Mouse (Mus musculus): Measurements from ENCODE around the gene Ly9.

Ly9 gene

DNA sequence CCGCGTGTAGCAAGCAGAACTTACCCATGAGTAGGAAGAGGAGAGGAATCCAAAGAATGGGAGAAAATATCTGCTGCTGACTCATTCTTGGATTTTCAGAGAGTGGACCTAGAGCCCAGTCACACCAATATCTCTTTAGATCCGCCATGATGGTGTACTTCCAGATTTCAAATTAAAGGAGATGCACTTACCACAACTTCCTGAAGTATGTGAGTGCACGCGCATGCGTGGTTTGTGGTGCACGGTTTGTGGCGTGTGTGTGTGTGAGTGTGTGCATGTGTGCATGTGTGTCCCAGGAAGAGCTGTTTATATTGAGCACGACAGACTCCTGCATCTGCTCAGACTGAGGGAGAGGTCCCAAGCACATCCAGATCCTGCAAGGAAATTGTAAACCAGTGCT, at the start of gene Ly9:
TSS of gene Ly9 (minus strand) at position 235 of the 400 bp plus-strand sequence.
- DNase-seq, result peak; percentile 13 to 31

GRCm38 (mm10) chr1:171652734-171653133, 45.5 kb upstream of the Ly9 start, which contains the start of gene Slamf7:
Gene Slamf7 (minus strand): TSS chr1:171653035.
- DNase-seq, result no peak

GRCm38 (mm10) chr1:171648840-171649239, 41.6 kb upstream of the Ly9 start:
- no peak for DNase-seq

- no peak for DNase-seq
Observed at GRCm38 (mm10) chr1:171647716-171648115, 40.5 kb upstream of the Ly9 start.

DNA sequence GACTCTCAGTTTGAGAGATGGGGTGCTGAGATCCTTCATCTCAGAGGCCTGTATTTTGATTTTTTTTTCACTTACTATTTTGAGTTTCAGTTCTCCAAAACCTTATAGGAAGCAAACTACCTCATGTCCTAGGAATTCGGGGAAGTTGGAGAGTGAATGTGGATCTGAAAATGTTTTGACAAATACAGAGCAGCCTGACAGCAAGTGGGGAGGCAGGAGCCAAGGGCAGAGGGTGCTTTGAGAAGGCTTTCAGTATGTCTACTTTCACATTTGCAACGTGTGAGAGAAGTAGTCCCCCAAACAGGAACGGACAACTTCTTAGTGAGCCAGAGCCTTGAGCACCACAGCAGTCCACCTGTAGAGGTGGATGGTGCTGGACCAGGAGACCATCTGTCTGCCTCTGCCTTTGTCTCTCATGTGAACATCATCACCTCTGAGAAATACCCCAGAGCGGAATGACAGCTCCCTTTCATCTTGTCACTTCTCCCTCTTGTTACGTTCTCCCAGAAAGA, 39.3 kb upstream of the Ly9 start:
- DNase-seq, result no peak

GRCm38 (mm10) chr1:171643612-171644011, 36.4 kb upstream of the Ly9 start:
- DNase-seq, result no peak

GRCm38 (mm10) chr1:171640796-171641195, 33.6 kb upstream of the Ly9 start:
- DNase-seq, result no peak

- DNase-seq, result no peak
Observed at GRCm38 (mm10) chr1:171638686-171639085, 31.5 kb upstream of the Ly9 start.

DNA sequence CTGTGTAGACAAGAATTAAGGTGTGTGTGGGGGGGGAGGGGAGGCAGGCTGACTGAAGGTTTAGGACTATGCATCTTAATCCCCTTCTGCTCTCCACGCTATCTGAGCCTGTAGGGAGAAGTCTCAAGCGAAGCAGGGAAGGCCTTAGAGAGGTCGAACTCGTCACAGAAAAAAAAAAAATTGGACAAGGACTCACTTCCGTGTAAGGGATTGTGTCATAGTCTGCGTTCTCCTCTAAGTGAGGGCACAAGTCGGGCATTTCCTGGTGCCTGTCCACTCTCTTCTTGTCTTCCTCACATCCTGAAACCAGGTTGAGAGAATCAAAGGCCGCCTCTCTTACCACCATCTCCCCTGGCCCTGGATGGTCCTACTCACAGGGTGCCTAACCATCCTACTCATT, 29.9 kb upstream of the Ly9 start:
- DNase-seq, result no peak

GRCm38 (mm10) chr1:171635696-171636095, 28.5 kb upstream of the Ly9 start:
- DNase-seq, result no peak

GRCm38 (mm10) chr1:171631447-171631846, 24.2 kb upstream of the Ly9 start:
- peak in 1 of 2 experiments; percentile 36 for DNase-seq

DNA sequence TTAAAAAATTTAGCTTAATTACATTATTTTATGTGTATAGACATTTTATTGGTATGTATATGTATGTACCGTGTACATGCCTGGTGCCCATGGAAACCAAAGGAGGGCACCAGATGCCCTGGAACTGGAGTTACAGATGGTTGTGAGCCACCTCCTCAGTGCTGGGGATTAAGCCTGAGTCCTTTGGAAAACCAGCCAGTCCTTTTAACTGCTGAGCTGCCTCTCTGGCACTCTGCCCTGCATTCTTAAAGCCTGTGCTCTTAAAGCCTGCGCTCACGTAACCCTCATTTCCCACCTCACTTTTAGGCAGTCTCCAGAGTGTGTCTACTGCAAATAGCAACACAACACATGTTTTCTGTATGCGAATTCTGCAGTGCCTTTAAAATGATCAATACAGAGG, 23.7 kb upstream of the Ly9 start:
- no peak for DNase-seq

DNA sequence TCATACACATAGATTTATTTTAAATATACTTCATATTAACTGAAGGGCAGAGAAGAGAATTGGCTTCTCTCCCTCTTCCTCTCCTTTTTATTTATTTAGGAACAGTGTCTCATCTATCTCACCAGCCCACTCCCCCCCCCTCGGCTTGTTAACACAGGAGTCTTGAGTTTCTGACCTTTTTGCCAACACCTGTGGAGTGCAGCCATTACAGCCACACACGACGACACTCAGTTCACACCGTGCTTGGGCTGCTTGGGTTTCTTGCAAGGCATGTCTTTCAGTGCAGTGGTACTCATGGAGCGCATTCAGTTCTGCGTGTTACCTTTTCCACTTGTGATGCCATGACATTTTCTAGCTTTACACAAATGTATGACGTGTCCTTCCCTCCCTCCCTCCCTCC, 22.8 kb upstream of the Ly9 start:
- DNase-seq, result no peak

DNA sequence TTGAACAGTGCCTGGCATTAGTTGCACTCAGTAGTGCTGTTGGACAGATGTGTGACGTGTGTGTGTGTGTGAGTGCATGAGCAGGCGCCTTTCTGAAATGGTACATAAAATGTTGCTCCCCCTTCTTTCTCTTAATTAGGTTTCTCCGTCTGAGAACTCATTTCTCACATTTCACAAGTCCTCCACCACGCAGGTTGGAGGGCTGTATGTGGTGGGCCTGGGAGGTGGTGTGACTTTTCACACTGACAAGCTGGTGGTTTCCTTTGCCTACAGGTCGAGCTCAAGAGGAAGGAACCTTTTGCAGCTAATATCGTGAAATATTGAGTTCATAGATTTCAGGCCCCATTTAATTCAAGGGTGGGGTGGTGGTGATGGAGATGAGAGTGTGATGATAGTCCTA, 22.0 kb upstream of the Ly9 start:
- no peak for DNase-seq

- DNase-seq, result no peak
Observed at GRCm38 (mm10) chr1:171627801-171628200, 20.6 kb upstream of the Ly9 start.

GRCm38 (mm10) chr1:171620091-171620490, 12.9 kb upstream of the Ly9 start:
- no peak for DNase-seq

DNA sequence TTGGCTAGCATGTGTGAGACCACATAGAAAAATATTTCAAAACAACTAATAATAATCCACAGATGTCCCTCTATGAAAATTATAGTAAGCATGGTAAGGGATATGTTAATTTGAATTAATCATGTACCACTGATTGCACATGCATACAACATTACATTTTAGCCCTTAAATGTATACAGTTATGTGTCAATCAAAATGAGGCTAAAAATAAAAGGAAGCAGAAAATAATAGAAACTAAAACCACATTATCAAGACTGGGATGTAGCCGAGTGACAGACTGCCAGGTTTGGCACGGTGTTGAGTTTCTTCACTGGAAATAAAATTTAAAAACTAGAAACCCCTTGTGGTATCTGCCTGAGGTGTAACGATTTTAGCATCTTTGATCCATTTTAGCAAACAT, 12.4 kb upstream of the Ly9 start:
- no peak for DNase-seq

DNA sequence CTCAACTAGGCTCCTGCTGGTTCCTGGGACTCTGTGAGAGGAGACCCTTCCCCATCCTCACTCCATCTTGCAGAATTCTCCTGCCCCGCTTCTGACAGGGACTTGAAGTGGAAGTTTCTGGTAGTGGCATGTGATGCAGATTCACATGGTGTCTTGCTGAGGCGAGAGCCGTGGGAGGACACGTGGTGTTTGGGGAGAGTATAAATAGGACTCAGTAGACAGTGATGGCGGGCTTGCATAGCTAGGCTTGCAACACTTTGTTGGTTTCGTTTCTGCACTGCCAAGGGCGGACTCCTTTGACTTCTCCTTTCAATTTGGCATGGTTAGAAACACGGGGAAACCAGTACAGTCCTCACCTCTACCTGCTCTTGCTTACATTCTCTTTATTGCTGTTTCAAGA, 11.8 kb upstream of the Ly9 start:
- peak; percentile 53 to 66 for DNase-seq

- peak; percentile 21 to 40 for DNase-seq
Observed at GRCm38 (mm10) chr1:171616881-171617515, 9.8 kb upstream of the Ly9 start.

GRCm38 (mm10) chr1:171613962-171614361, 6.8 kb upstream of the Ly9 start:
- no peak for DNase-seq

DNA sequence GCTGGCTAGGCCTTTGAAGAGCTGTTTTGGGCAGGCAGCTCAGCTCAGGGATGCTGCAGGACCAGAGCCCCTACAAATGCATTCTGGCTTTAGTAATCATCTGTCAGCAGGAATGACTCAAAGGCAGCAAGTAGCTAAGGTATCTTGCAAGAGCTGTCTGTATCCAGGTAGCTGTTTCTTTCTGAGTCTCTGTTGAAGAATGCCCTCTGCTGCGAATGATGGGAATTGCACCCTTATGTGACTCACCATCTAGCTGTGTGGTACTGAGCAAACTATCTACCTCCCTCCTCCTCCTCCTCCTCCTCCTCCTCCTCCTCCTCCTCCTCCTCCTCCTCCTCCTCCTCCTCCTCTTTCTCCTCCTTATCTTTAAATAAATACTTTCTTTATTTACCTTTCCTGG, 3.6 kb upstream of the Ly9 start:
- DNase-seq, result no peak

DNA sequence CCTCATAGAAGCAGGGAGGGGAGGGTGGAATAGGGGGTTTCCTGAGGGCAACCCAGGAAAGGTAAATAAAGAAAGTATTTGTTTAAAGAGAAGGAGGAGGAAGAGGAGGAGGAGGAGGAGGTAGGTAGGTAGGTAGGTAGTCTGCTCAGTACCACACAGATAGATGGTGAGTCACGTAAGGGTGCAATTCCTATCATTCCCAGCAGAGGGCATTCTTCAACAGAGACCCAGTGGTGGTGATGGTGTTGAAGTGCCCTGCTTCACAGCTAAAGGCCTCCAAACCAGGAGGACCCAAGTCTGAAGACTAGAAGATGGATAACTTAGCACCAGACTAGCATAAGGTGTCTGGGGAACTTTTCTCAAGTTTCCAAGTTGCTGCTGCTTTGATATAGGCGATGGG, 2.8 kb upstream of the Ly9 start:
- no peak for DNase-seq

- no peak for DNase-seq
Observed at GRCm38 (mm10) chr1:171606656-171607055, 554 bp downstream of the Ly9 start.

- no peak for DNase-seq
Observed at GRCm38 (mm10) chr1:171604686-171605085, 2.5 kb downstream of the Ly9 start.

DNA sequence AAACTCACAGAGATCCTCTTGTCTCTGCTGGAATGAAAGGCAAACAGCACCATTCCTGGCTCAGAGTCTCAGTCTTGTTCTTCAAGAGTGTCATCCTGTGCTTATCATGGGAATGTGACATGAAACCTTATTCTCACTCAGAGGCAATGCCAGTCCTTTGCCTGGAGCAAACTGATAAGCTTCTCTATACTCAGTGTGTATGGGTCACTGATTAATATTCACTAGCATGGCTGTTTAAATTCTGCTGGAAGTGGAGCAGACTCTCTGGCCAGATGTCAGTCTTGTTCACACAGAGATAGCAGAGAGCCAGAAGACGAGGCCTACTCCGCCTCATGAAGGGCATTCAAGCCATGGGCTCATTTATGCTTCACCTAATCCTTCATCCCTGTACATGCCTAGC, 22.6 kb downstream of the Ly9 start:
- no peak for DNase-seq
